Mouse (Mus musculus): ENCODE measurements around the gene Umps.

DNA sequence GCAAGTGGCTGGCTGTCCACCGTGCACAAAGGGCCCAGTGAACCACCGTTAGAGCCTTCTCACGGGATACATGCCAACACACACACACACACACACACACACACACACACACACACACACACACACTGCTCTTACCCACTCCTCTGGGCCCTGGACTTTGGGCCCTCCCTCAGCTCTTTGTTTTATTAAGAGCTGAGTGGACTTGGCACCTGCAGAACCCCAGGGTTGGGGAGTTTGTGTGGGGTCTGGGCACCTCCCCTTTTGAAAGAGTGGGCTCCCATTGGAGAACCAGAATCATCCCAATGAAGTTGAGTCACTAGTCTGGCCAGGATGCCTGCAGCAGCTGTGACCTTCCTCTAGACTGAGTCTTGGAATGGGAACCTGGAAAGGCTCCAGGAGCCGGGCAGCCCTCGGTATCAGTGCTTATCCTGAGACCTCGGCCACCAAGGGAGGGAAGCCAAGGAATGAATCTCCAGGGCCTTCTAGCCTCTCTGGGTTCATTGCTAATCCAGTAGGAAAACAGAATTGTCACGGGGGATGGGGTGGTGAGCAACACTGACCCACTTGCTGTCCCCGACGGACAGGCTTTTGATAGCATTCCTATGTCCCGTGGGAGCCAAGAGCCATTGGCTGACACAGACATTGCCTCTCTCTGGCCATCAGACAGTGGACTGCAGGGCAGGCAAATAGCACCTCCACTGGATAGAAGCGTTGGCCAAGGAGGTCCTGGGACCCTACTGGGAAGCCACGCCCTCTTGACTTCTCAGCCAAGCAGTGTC, 50.2 kb downstream of the Umps start:
- TF ChIP-seq POLR2A (IDR thresholded peaks at IDR 0.05; ENCODE audit: low read depth, low read length) (no peak), BHLHE40 (IDR thresholded peaks at IDR 0.05; ENCODE audit: low read depth, low read length) (no peak), CTCF (conservative IDR thresholded peaks at IDR 0.05 in 1 of 2, IDR thresholded peaks at IDR 0.05 in 1 of 2; ENCODE audit: low read depth in 2 of 2, low read length in 2 of 2) (no peak), TBP (conservative IDR thresholded peaks at IDR 0.05; ENCODE audit: low read depth, low read length) (no peak), MAX (IDR thresholded peaks at IDR 0.05; ENCODE audit: low read length) (no peak), CHD2 (IDR thresholded peaks at IDR 0.05; ENCODE audit: low read length) (no peak), ZNF384 (IDR thresholded peaks at IDR 0.05; ENCODE audit: low read depth, low read length) (no peak), ZC3H11A (IDR thresholded peaks at IDR 0.05; ENCODE audit: low read depth, low read length) (no peak), TCF12 (IDR thresholded peaks at IDR 0.05; ENCODE audit: low read depth, low read length) (no peak), EP300 (IDR thresholded peaks at IDR 0.05; ENCODE audit: low read length) (no peak), SMC3 (IDR thresholded peaks at IDR 0.05; ENCODE audit: low read depth, low read length) (no peak), HCFC1 (IDR thresholded peaks at IDR 0.05; ENCODE audit: low read depth, low read length) (no peak)
